Mouse (Mus musculus) thymus, adult 2 months (tissue): ENCODE measurements around the gene Med15.

Experiments
- CTCF ChIP-seq: fragments of 200-500 bp; IDR thresholded peaks from 2 replicates; pipeline ENCODE4 v1.5.1; 2012; ENCODE audit warnings: mild to moderate bottlenecking, control low read depth, low read length, moderate library complexity, borderline replicate concordance; ENCODE audit not compliant: control insufficient read depth, poor library complexity, insufficient read depth; ENCODE audit errors: extremely low read depth
- POLR2A ChIP-seq: fragments of 200-500 bp; IDR thresholded peaks from 2 replicates; pipeline ENCODE4 v1.6.1; 2012; ENCODE audit warnings: mild to moderate bottlenecking, low read length, control low read depth, moderate library complexity; ENCODE audit not compliant: control insufficient read depth, poor library complexity, insufficient read depth; ENCODE audit errors: extremely low read depth

- TF ChIP-seq POLR2A (no peak), CTCF (no peak)
Observed at GRCm38 (mm10) chr16:17639951-17640350, 92.7 kb downstream of the Med15 start.
